Comparison of ENCODE assay signal across 13 mouse cellular contexts in the genomic region with DNA sequence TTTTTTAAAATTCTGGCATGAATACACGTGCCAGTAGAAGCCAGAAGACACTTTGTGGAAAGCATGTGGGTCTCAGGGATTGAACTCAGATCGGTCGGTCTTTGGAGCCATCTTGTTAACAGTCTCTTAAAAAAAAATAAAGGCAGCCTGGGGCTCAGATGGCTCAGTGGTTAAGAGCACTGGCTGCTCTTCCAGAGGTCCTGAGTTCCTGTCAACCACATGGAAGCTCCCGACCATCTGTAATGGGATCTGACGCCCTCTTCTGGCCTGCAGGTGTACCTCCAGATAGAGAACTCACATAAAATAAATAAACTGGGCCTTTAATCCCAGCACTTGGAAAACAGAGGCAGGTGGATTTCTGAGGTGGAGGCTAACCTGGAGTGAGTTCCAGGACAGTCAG. TPM values are rescaled to one million over a fixed set of nuclear protein-coding genes. Genes with fewer than 3 reads are reported as not detected.
"Had no signal": no experiment of that assay in that cellular context is flagged by ENCODE, and none has a peak within 500 bp of the region (broad histone marks: within the 10 kb centered on the region; RNA-seq: fewer than 3 reads in every experiment).

No protein-coding gene starts in this region.

- H3K4me2 ChIP-seq: liver, embryonic 12.5 days; lung, embryonic 15.5 days; midbrain, embryonic 13.5 days; neural tube, embryonic 15.5 days; stomach, embryonic 15.5 days had no signal

- H3K9me3 ChIP-seq: limb, embryonic 10.5 days; liver, embryonic 12.5 days; lung, embryonic 15.5 days; midbrain, embryonic 13.5 days; neural tube, embryonic 15.5 days; stomach, embryonic 15.5 days had no signal

- H3K27ac ChIP-seq: left cerebral cortex, adult 2 months; limb, embryonic 10.5 days; liver, embryonic 12.5 days; lung, embryonic 15.5 days; midbrain, embryonic 13.5 days; neural tube, embryonic 15.5 days; stomach, embryonic 15.5 days had no signal

- H3K27me3 ChIP-seq: liver, embryonic 12.5 days; lung, embryonic 15.5 days; midbrain, embryonic 13.5 days; neural tube, embryonic 15.5 days; stomach, embryonic 15.5 days had no signal

- H3K4me1 ChIP-seq: limb, embryonic 10.5 days; liver, embryonic 12.5 days; lung, embryonic 15.5 days; midbrain, embryonic 13.5 days; neural tube, embryonic 15.5 days; stomach, embryonic 15.5 days had no signal

- H3K4me3 ChIP-seq: left cerebral cortex, adult 2 months; limb, embryonic 10.5 days; liver, embryonic 12.5 days; lung, embryonic 15.5 days; midbrain, embryonic 13.5 days; neural tube, embryonic 15.5 days; stomach, embryonic 15.5 days had no signal

- ATAC-seq: liver, embryonic 12.5 days; midbrain, embryonic 13.5 days had no signal

- H3K9ac ChIP-seq: liver, embryonic 12.5 days; lung, embryonic 15.5 days; midbrain, embryonic 13.5 days; neural tube, embryonic 15.5 days; stomach, embryonic 15.5 days had no signal

- DNase-seq: kidney, adult 18-20 months; kidney, postnatal 14 days; right cerebral cortex, postnatal 14 days; thymus, adult 2 months; thymus, postnatal 25 days had no signal

RNA-seq across cellular contexts. Expression of a gene that starts 47.3 kb away (rescaled TPM):
- total RNA-seq: megakaryocyte progenitor cell, adult 5-6 weeks had no signal
